Mouse (Mus musculus): Measurements from ENCODE around the gene Grin2a. TPM values are rescaled to one million over a fixed set of nuclear protein-coding genes. Genes with fewer than 3 reads are reported as not detected.

Gene Grin2a
- total RNA-seq (2023): not detected

GRCm38 (mm10) chr16:9994951-9995813, at the start of gene Grin2a:
Gene Grin2a (minus strand): TSS chr16:9995560.

Other genes starting within 250 kb of the Grin2a start
- gene Rpl39l, start 174.7 kb upstream of the Grin2a start, total RNA-seq (2023): not detected
- not detected for gene Atf7ip2, start 197.2 kb upstream of the Grin2a start, total RNA-seq (2023)